In genomic region chr8:22311446-22311845, GRCm38 (mm10) we compare ENCODE assay signal across 16 mouse cellular contexts. TPM values are rescaled to one million over a fixed set of nuclear protein-coding genes. Genes with fewer than 3 reads are reported as not detected.
DNase-seq lines count a peak whose midpoint lies in the region; TF ChIP-seq lines count a peak whose summit lies in the region.
"Had no signal": no experiment of that assay in that cellular context is flagged by ENCODE, and none has a peak within 500 bp of the region (broad histone marks: within the 10 kb centered on the region; RNA-seq: fewer than 3 reads in every experiment).

No protein-coding gene starts in this region.

- no peak overlapping the region for H3K27ac ChIP-seq in kidney, adult 2 months (ENCODE audit: insufficient read depth, low read depth, low read length)
- H3K27ac ChIP-seq: forebrain, embryonic 10.5 days; lung, embryonic 15.5 days; midbrain, embryonic 13.5 days; neural tube, embryonic 13.5 days had no signal

- H3K36me3 ChIP-seq in kidney, adult 2 months (ENCODE audit: control insufficient read depth, insufficient read depth, low read length): no peaks in the 10 kb centered on the region
- H3K36me3 ChIP-seq: forebrain, embryonic 10.5 days; lung, embryonic 15.5 days; midbrain, embryonic 13.5 days; neural tube, embryonic 13.5 days had no signal

- H3K4me1 ChIP-seq in kidney, adult 2 months (ENCODE audit: control insufficient read depth, insufficient read depth, low read length): no peaks in the 10 kb centered on the region; the same call in 1 of the 2 replicates
- H3K4me1 ChIP-seq: forebrain, embryonic 10.5 days; lung, embryonic 15.5 days; midbrain, embryonic 13.5 days; neural tube, embryonic 13.5 days had no signal

- no peaks in the 10 kb centered on the region for H3K27me3 ChIP-seq in kidney, adult 2 months (replicated peaks; ENCODE audit: control insufficient read depth, insufficient read depth, low read length)
- H3K27me3 ChIP-seq: lung, embryonic 15.5 days; midbrain, embryonic 13.5 days; neural tube, embryonic 13.5 days had no signal

- intact Hi-C loops in left cerebral cortex, postnatal 10 days (cut with DNase I): no loop called here

- peak; percentile 52 for TF ChIP-seq CTCF in kidney, adult 2 months (conservative IDR thresholded peaks at IDR 0.05; ENCODE audit: insufficient read depth, insufficient read length, low read depth, low read length)

- peak; percentile 19 for DNase-seq in kidney, adult 2 months
- no peak for DNase-seq in kidney, postnatal 4 days
- DNase-seq in 3T3-L1 (ENCODE audit: low read depth, low spot score): peak; percentile 44
- peak; percentile 71 for DNase-seq in 416B (ENCODE audit: low read depth)
- peak; percentile 44 for DNase-seq in ZHBTc4 (ENCODE audit: low read depth, low spot score)
- DNase-seq in left cerebral cortex, postnatal 10 days (ENCODE audit: extremely low spot score in 1 of 2, low spot score in 2 of 2): no peak
- no peak for DNase-seq in cerebellum, adult 11-12 months
- DNase-seq: gastrocnemius, postnatal 25 days; heart, postnatal 36 days; right cerebral cortex, adult 18-20 months had no signal

- no peak overlapping the region for H3K4me3 ChIP-seq in kidney, adult 2 months (ENCODE audit: insufficient read depth, low read depth, low read length)
- H3K4me3 ChIP-seq: forebrain, embryonic 10.5 days; lung, embryonic 15.5 days; midbrain, embryonic 13.5 days; neural tube, embryonic 13.5 days had no signal

- TF ChIP-seq POLR2A in kidney, adult 2 months (IDR thresholded peaks at IDR 0.05; ENCODE audit: low read depth, low read length): no peak

- 72% methylated on average over 9 of the region's 9 CpGs for WGBS in kidney, adult 2 months

RNA-seq across cellular contexts. Expression of gene Tpte, which starts 28.2 kb away (rescaled TPM):
- polyA plus RNA-seq in kidney, adult 2 months (2012; rRNA removed): not detected in 2 replicates
- not detected for total RNA-seq in left cerebral cortex, postnatal 10 days (2021)
- total RNA-seq: gastrocnemius, postnatal 25 days; heart, postnatal 36 days; left cerebral cortex, postnatal 14 days had no signal
- polyA plus RNA-seq: forebrain, embryonic 10.5 days; lung, embryonic 15.5 days; midbrain, embryonic 13.5 days; neural tube, embryonic 13.5 days; urinary bladder, adult 2 months had no signal

Comparison
In these comparisons a context has a peak if more than half of its experiments do, and no peak if none do; other contexts are left out.
1. DNase-seq: peak in kidney, adult 2 months (single experiment), 3T3-L1 (single experiment), 416B (single experiment) and ZHBTc4 (single experiment); none in kidney, postnatal 4 days (0 of 2), left cerebral cortex, postnatal 10 days (0 of 2) and cerebellum, adult 11-12 months (single experiment).